Mouse (Mus musculus) ES-E14 (cell line): Measurements from ENCODE around the gene Tubb2a. TPM values are rescaled to one million over a fixed set of nuclear protein-coding genes. Genes with fewer than 3 reads are reported as not detected.
"Not testable (repeated sequence)": the region's sequence is repeated elsewhere in the genome, so short reads cannot be mapped to it uniquely, and the experiment has no call there.

ENCODE experiments used
- DNase-seq: peaks from one replicate; pipeline ENCODE4 v3.0.0-alpha.2; 2013; ENCODE audit warnings: low read depth, low spot score
- H3K27ac ChIP-seq: 2 replicates; pipeline ENCODE4 v1.5.1; 2012; ENCODE audit warnings: low read depth, mild to moderate bottlenecking, low read length, moderate library complexity, mixed read lengths; ENCODE audit not compliant: poor library complexity, insufficient read depth, severe bottlenecking
- H3K36me3 ChIP-seq: 2 replicates; pipeline ENCODE4 v1.6.1; 2012; ENCODE audit warnings: mild to moderate bottlenecking, low read length, moderate library complexity, mixed read lengths; ENCODE audit not compliant: control insufficient read depth, poor library complexity, insufficient read depth, severe bottlenecking
- H3K4me1 ChIP-seq, 2 experiments: fragments of 150-350 bp in 1 of 2; sonication (generic) in 1 of 2; 2 replicates each; pipeline ENCODE4 v1.6.1; 2012; ENCODE audit warnings: low read length in 2 of 2, mild to moderate bottlenecking in 1 of 2, mixed read lengths in 1 of 2; ENCODE audit not compliant: control insufficient read depth in 2 of 2, insufficient read depth in 2 of 2, poor library complexity in 1 of 2
- H3K4me3 ChIP-seq, 2 experiments: fragments of 150-350 bp in 1 of 2; sonication (generic) in 1 of 2; 2 replicates each; pipeline ENCODE4 v1.5.1; 2012; ENCODE audit warnings: low read length in 2 of 2, low read depth in 1 of 2, mild to moderate bottlenecking in 1 of 2, mixed read lengths in 1 of 2; ENCODE audit not compliant: insufficient read depth in 1 of 2, poor library complexity in 1 of 2, severe bottlenecking in 1 of 2
- H3K9ac ChIP-seq: 2 replicates; pipeline ENCODE4 v1.6.1; 2012; ENCODE audit warnings: low read depth, mild to moderate bottlenecking, low read length, mixed read lengths; ENCODE audit not compliant: poor library complexity, insufficient read depth, severe bottlenecking
- H3K9me3 ChIP-seq: fragments of 150-350 bp; sonication (generic); 2 replicates; pipeline ENCODE4 v1.6.1; 2012; ENCODE audit warnings: low read depth, mild to moderate bottlenecking, low read length; ENCODE audit not compliant: control insufficient read depth, insufficient read depth
- CHD2 ChIP-seq: IDR thresholded peaks from 2 replicates; pipeline ENCODE4 v1.6.1; 2014; ENCODE audit warnings: mild to moderate bottlenecking, low read depth, low read length, inconsistent platforms
- HCFC1 ChIP-seq: IDR thresholded peaks from 2 replicates; pipeline ENCODE4 v1.6.1; 2012; ENCODE audit warnings: low read length, inconsistent platforms, borderline replicate concordance; ENCODE audit not compliant: insufficient read depth
- MAFK ChIP-seq: IDR thresholded peaks from 2 replicates; pipeline ENCODE4 v1.6.1; 2014; ENCODE audit warnings: mild to moderate bottlenecking, low read depth, low read length, inconsistent platforms; ENCODE audit not compliant: insufficient read depth
- ZC3H11A ChIP-seq: IDR thresholded peaks from 2 replicates; pipeline ENCODE4 v1.6.1; 2012; ENCODE audit warnings: low read depth, mild to moderate bottlenecking, inconsistent platforms, low read length, borderline replicate concordance
- ZNF384 ChIP-seq: IDR thresholded peaks from 2 replicates; pipeline ENCODE4 v1.6.1; 2012; ENCODE audit warnings: low read depth, low read length, inconsistent platforms
- in situ Hi-C, 2 experiments: fragments of 600-800 bp; cut with MboI; formaldehyde crosslinking; loops; one replicate each; pipeline ENCODE4 v1.15.1; 2025; ENCODE audit warnings: low sequenced_read_pairs in 2 of 2, inconsistent platforms in 1 of 2; ENCODE audit not compliant: unreplicated experiment in 2 of 2
- total RNA-seq: library from RNA; depleted of rRNA; stranded (reverse); fragments of 300-350 nt; gene quantifications from 2 replicates; pipeline ENCODE4 v1.2.3, GENCODE M21; 2012

Tubb2a gene
- total RNA-seq, 1 experiment = 62.2 TPM

DNA sequence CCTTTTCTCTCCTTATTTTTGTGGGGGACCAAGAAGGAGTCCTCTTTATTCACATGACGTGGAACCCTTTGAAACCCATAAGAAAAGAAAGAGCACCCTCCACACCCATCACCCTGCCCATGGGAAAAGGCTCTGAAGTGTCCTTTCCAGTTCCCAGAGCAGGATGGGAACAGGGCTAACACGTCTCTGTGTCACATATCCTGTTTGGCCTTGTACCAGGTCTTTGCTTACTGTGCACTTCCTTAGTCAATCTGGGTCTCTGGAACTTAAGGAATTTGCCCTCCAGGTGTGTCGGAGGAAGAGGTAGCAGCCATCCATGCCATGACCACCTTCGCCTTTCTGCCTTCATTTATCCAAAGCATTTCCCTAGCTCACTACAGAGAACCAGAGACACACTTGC is 18.6 kb upstream of the Tubb2a start:
- TF ChIP-seq HCFC1 = no peak
- no peak for TF ChIP-seq CHD2
- no peak for TF ChIP-seq MAFK
- TF ChIP-seq ZNF384 = no peak
- TF ChIP-seq ZC3H11A = no peak
- DNase-seq = no peak
- no peaks in the 10 kb centered on the region for H3K36me3 ChIP-seq
- H3K4me1 ChIP-seq = peaks cover 2 to 7% of the 10 kb centered on the region in 2 experiments; a peak in 2 of 4 replicates
- H3K9ac ChIP-seq = no peak overlapping the region
- no peak overlapping the region for H3K27ac ChIP-seq
- H3K4me3 ChIP-seq = no peak overlapping the region
- no peaks in the 10 kb centered on the region for H3K9me3 ChIP-seq
- in situ Hi-C loops = no loop called here

DNA sequence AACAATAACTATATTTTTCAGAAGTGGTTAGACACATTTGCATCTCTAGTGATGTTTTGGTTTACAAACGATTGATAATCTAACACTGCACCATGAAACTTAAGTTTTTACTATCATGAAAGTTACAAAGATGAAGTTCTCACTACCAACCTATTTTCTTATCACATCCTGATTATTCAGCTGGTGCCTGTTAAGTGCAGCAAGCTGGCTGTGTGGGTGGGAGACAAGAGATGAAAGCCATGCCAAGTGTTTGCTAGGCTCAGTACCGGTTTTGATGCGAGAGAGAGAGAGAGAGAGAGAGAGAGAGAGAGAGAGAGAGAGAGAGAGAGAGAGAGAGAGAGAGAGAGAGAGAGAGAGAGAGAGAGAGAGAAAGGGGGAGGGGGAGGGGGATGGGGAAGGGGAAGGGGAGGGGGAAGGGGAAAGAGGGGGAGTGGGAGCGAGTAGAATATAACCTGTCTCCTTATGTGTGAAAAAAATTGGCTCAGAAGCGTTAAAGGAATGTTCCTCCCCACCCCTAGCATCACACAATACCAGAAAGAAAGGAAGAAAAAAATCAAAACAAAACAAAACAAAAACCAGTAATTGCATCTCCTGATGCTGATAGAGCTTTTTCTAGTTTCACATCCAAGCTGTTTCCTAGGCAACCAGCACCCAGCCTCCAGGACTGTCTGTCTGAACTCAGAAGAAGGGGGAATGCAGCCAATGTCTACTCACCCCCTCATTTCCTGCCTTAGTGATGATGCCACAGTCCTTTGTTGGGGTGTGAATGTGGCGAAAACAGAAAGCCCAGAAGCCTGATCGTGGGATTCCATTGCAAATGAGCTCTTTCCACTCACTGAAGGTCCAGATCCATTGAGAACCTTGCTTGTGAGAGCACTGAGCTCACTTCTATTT is 18.0 kb upstream of the Tubb2a start:
- TF ChIP-seq HCFC1 = no peak
- TF ChIP-seq MAFK = no peak
- no peak for TF ChIP-seq CHD2
- TF ChIP-seq ZC3H11A = no peak
- no peak for TF ChIP-seq ZNF384
- Histone ChIP-seq H3K27ac (no peak overlapping the region), H3K36me3 (no peaks in the 10 kb centered on the region), H3K4me3 (no peak overlapping the region), H3K9ac (no peak overlapping the region), H3K4me1 (peaks cover 2 to 7% of the 10 kb centered on the region in 2 experiments; a peak in 2 of 4 replicates), H3K9me3 (no peaks in the 10 kb centered on the region)
- DNase-seq = no peak
- in situ Hi-C loops = no loop called here

DNA sequence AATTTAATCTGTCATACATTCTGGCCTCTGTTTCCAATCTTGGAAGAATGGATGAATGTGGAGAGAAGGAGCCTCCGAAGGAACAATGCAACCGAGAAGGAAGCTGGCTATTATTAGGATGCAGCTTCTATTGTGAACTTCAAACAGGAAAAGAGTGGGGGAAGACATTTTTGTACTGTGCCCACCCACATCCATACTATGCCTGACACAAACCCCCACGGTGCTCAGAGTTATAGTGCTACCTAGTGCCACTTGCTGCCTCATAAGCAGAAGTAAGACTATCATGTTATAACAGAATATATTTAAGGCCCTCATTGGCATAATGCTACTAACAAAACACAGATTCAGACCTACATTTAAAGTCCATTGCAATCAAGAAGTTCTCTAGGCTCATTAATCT is 11.6 kb upstream of the Tubb2a start:
- H3K4me1 ChIP-seq = peaks cover under 1 to 17% of the 10 kb centered on the region in 2 experiments; a peak in 3 of 4 replicates
- no peak overlapping the region for H3K4me3 ChIP-seq
- no peak overlapping the region for H3K27ac ChIP-seq
- in situ Hi-C loops = no loop called here
- TF ChIP-seq ZC3H11A (no peak), ZNF384 (no peak), CHD2 (no peak), MAFK (no peak), HCFC1 (no peak)
- H3K9ac ChIP-seq = no peak overlapping the region
- H3K9me3 ChIP-seq = no peaks in the 10 kb centered on the region
- DNase-seq = no peak
- H3K36me3 ChIP-seq = no peaks in the 10 kb centered on the region

DNA sequence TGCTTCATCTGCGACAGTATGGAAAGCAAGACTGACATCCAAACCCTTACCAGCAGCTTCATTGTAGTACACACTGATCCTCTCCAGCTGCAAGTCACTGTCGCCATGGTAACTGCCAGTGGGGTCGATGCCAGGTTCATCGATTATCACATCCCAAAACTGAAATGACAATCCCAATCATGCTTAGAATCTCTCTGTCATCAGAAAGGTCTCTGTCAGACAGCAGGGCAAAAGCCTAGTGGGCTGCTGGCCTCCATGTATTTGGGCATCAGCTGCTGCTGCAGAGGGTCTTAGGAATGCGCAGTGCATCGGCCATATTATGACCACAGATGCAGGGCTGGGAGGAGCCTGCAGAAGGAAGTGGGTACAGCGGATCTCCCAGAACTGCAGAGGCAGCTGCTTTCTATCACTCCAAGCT is 11.1 kb upstream of the Tubb2a start:
- in situ Hi-C loops = no loop called here
- no peak for TF ChIP-seq ZNF384
- TF ChIP-seq MAFK = no peak
- no peak for TF ChIP-seq CHD2
- no peak for TF ChIP-seq ZC3H11A
- no peak for TF ChIP-seq HCFC1
- peaks cover 3 to 20% of the 10 kb centered on the region in 2 experiments for H3K4me1 ChIP-seq
- H3K9me3 ChIP-seq = no peaks in the 10 kb centered on the region
- H3K36me3 ChIP-seq = no peaks in the 10 kb centered on the region
- no peak for DNase-seq
- H3K9ac ChIP-seq = no peak overlapping the region
- no peak overlapping the region for H3K4me3 ChIP-seq
- H3K27ac ChIP-seq = no peak overlapping the region

DNA sequence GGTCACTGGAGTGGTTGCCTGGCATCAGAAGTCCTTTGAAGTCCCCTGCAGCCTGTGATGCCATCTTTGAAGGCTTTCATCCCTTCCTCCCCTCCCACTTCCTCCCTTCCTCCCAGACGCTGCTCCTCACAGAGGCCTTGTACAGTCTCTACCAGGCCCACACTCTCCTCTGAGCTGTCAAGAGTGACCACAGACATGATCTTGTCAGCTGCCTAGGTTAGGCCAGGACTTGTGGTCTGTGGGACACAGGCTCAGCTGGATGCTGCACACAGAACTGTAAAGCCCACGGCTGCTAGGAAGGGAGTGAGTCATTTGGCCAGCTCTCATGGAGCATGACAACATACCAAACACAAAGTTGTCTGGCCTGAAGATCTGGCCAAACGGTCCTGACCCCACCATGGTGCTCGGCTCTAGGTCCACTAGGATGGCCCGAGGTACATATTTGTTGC is 10.4 kb upstream of the Tubb2a start:
- H3K9ac ChIP-seq, H3K4me3 ChIP-seq, H3K36me3 ChIP-seq, in situ Hi-C loops, H3K27ac ChIP-seq, DNase-seq, H3K9me3 ChIP-seq: not testable (repeated sequence)
- peaks cover 5 to 22% of the 10 kb centered on the region in 2 experiments for H3K4me1 ChIP-seq
